8 mouse cellular contexts compared by ENCODE assay signal in genomic region chr2:91278749-91279371, GRCm38 (mm10). TPM values are rescaled to one million over a fixed set of nuclear protein-coding genes. Genes with fewer than 3 reads are reported as not detected.
DNase-seq lines count a peak whose midpoint lies in the region; ATAC-seq and TF ChIP-seq lines count a peak whose summit lies in the region.

No protein-coding gene starts in this region.

- no peak overlapping the region for H3K27ac ChIP-seq in forebrain, embryonic 14.5 days (ENCODE audit: low read depth, low read length)
- H3K27ac ChIP-seq in kidney, postnatal 0 days, result no peak overlapping the region
- no peak overlapping the region for H3K27ac ChIP-seq in stomach, embryonic 16.5 days (ENCODE audit: low read length)

- H3K27me3 ChIP-seq in forebrain, embryonic 14.5 days (replicated peaks; ENCODE audit: control insufficient read depth, insufficient read depth, low read length), result no peaks in the 10 kb centered on the region
- H3K27me3 ChIP-seq in kidney, postnatal 0 days (ENCODE audit: insufficient read depth, low read length), result no peaks in the 10 kb centered on the region
- no peaks in the 10 kb centered on the region for H3K27me3 ChIP-seq in stomach, embryonic 16.5 days (ENCODE audit: control insufficient read depth, insufficient read depth, low read length)

- H3K36me3 ChIP-seq in forebrain, embryonic 14.5 days (ENCODE audit: control insufficient read depth, insufficient read depth, low read length), result peaks cover 64% of the 10 kb centered on the region
- H3K36me3 ChIP-seq in kidney, postnatal 0 days (ENCODE audit: insufficient read depth, low read length), result peaks cover 29% of the 10 kb centered on the region
- peaks cover 8% of the 10 kb centered on the region for H3K36me3 ChIP-seq in stomach, embryonic 16.5 days (ENCODE audit: control insufficient read depth, insufficient read depth, low read length)

- no peak overlapping the region for H3K9ac ChIP-seq in forebrain, embryonic 14.5 days (ENCODE audit: low read length)
- H3K9ac ChIP-seq in kidney, postnatal 0 days (ENCODE audit: low read depth, low read length), result no peak overlapping the region
- no peak overlapping the region for H3K9ac ChIP-seq in stomach, embryonic 16.5 days (ENCODE audit: low read length)

- no peak overlapping the region for H3K4me3 ChIP-seq in forebrain, embryonic 14.5 days (ENCODE audit: low read depth, low read length)
- no peak overlapping the region for H3K4me3 ChIP-seq in kidney, postnatal 0 days (replicated peaks; ENCODE audit: low read depth, low read length)
- H3K4me3 ChIP-seq in stomach, embryonic 16.5 days (replicated peaks; ENCODE audit: low read length), result no peak overlapping the region

- WGBS in forebrain, embryonic 14.5 days, result 36% methylated on average over 10 of the region's 10 CpGs
- WGBS in kidney, postnatal 0 days, result 30% methylated on average over 10 of the region's 10 CpGs
- WGBS in stomach, embryonic 16.5 days, result 29% methylated on average over 10 of the region's 10 CpGs

- peak; percentile 81 for TF ChIP-seq CTCF in kidney, postnatal 0 days (IDR thresholded peaks at IDR 0.05; ENCODE audit: low read depth)

- DNase-seq in ovary, postnatal 36 days (ENCODE audit: low spot score), result peak; percentile 50
- no peak for DNase-seq in ovary, postnatal 10 days (ENCODE audit: low spot score)
- peak; percentile 64 for DNase-seq in cerebellum, adult 11-12 months
- DNase-seq in forebrain, embryonic 14.5 days (ENCODE audit: low spot score), result peak; percentile 76
- peak; percentile 83 for DNase-seq in kidney, postnatal 0 days (ENCODE audit: low spot score)
- DNase-seq in lung, postnatal 36 days, result peak; percentile 77
- no peak for DNase-seq in natural killer cell, adult 2 months (ENCODE audit: low spot score in 2 of 2)

- H3K4me2 ChIP-seq in forebrain, embryonic 14.5 days (ENCODE audit: low read length), result no peak overlapping the region
- no peak overlapping the region for H3K4me2 ChIP-seq in kidney, postnatal 0 days (ENCODE audit: low read length)
- H3K4me2 ChIP-seq in stomach, embryonic 16.5 days (ENCODE audit: low read depth, low read length), result no peak overlapping the region

- ATAC-seq in forebrain, embryonic 14.5 days, result peak; percentile 63; the same call in 1 of the 2 replicates
- ATAC-seq in kidney, postnatal 0 days (replicated peaks; ENCODE audit: low FRiP score, low read depth), result peak; percentile 61
- ATAC-seq in stomach, embryonic 16.5 days (ENCODE audit: insufficient read depth, low FRiP score), result peak; percentile 63; the same call in 1 of the 2 replicates

- H3K4me1 ChIP-seq in forebrain, embryonic 14.5 days (ENCODE audit: control insufficient read depth, insufficient read depth, low read length), result no peaks in the 10 kb centered on the region
- no peaks in the 10 kb centered on the region for H3K4me1 ChIP-seq in kidney, postnatal 0 days (replicated peaks; ENCODE audit: insufficient read depth, low read length)
- H3K4me1 ChIP-seq in stomach, embryonic 16.5 days (ENCODE audit: control insufficient read depth, insufficient read depth, low read length), result peaks cover 6% of the 10 kb centered on the region; the same call in 1 of the 2 replicates

- H3K9me3 ChIP-seq in forebrain, embryonic 14.5 days (replicated peaks; ENCODE audit: control insufficient read depth, low read length), result no peaks in the 10 kb centered on the region
- H3K9me3 ChIP-seq in kidney, postnatal 0 days (replicated peaks; ENCODE audit: low read length), result no peaks in the 10 kb centered on the region
- H3K9me3 ChIP-seq in stomach, embryonic 16.5 days (replicated peaks; ENCODE audit: control insufficient read depth, low read length), result no peaks in the 10 kb centered on the region

RNA-seq across cellular contexts. Expression of gene Arfgap2, which starts 14.1 kb away (rescaled TPM):
- polyA plus RNA-seq in forebrain, embryonic 14.5 days (2014; fragmentation: Nextera tagmentation; extraction: Ambion mirVana), result 72.9 and 76.4 TPM in 2 replicates
- 66.6 and 73.9 TPM in 2 replicates for polyA plus RNA-seq in kidney, postnatal 0 days (2015; fragmentation: Nextera tagmentation; extraction: Ambion mirVana)
- polyA plus RNA-seq in stomach, embryonic 16.5 days (2015; fragmentation: Nextera tagmentation; extraction: Ambion mirVana), result 82.0 and 82.3 TPM in 2 replicates

RNA-seq across cellular contexts. Expression of gene Pacsin3, which starts 23.1 kb away (rescaled TPM):
- polyA plus RNA-seq in forebrain, embryonic 14.5 days (2014; fragmentation: Nextera tagmentation; extraction: Ambion mirVana), result 16.9 and 19.1 TPM in 2 replicates
- polyA plus RNA-seq in kidney, postnatal 0 days (2015; fragmentation: Nextera tagmentation; extraction: Ambion mirVana), result 32.7 and 36.8 TPM in 2 replicates
- 65.5 and 73.3 TPM in 2 replicates for polyA plus RNA-seq in stomach, embryonic 16.5 days (2015; fragmentation: Nextera tagmentation; extraction: Ambion mirVana)

RNA-seq across cellular contexts. Expression of gene Ddb2, which starts 42.1 kb away (rescaled TPM):
- polyA plus RNA-seq in forebrain, embryonic 14.5 days (2014; fragmentation: Nextera tagmentation; extraction: Ambion mirVana), result 9.4 and 9.9 TPM in 2 replicates
- polyA plus RNA-seq in kidney, postnatal 0 days (2015; fragmentation: Nextera tagmentation; extraction: Ambion mirVana), result 13.6 and 15.5 TPM in 2 replicates
- 17.1 and 20.5 TPM in 2 replicates for polyA plus RNA-seq in stomach, embryonic 16.5 days (2015; fragmentation: Nextera tagmentation; extraction: Ambion mirVana)

Comparison
In these comparisons a context has a peak if more than half of its experiments do, and no peak if none do; other contexts are left out.
1. DNase-seq: peak in ovary, postnatal 36 days (single experiment), cerebellum, adult 11-12 months (single experiment), forebrain, embryonic 14.5 days (single experiment), kidney, postnatal 0 days (single experiment) and lung, postnatal 36 days (single experiment); none in ovary, postnatal 10 days (single experiment) and natural killer cell, adult 2 months (0 of 2).
2. Peak in every context shown above with its lines, with median percentiles within 50 percentile points of each other: ATAC-seq.